Mouse (Mus musculus) heart, adult 2 months (tissue): ENCODE data around the gene Slco3a1. TPM values are rescaled to one million over a fixed set of nuclear protein-coding genes. Genes with fewer than 3 reads are reported as not detected.
A peak's percentile ranks its signal among the peaks of the same experiment; 100 is the strongest.

ENCODE experiments used
- DNase-seq, 2 experiments: peaks; one replicate each; pipeline ENCODE4 v3.0.0; 2021
- H3K27ac ChIP-seq: fragments of 200-600 bp; 2 replicates; pipeline ENCODE4 v1.8.1; 2022
- H3K27me3 ChIP-seq: fragments of 200-500 bp; 2 replicates; pipeline ENCODE4 v1.6.1; 2012; ENCODE audit warnings: mild to moderate bottlenecking, low read length, inconsistent platforms, mixed read lengths; ENCODE audit not compliant: control insufficient read depth, insufficient read depth
- H3K36me3 ChIP-seq: fragments of 200-500 bp; 2 replicates; pipeline ENCODE4 v1.6.1; 2012; ENCODE audit warnings: low read length, inconsistent platforms; ENCODE audit not compliant: control insufficient read depth, insufficient read depth
- H3K4me1 ChIP-seq: fragments of 200-500 bp; 2 replicates; pipeline ENCODE4 v1.6.1; 2011; ENCODE audit warnings: low read length; ENCODE audit not compliant: control insufficient read depth, insufficient read depth
- H3K4me3 ChIP-seq: fragments of 200-600 bp; 2 replicates; pipeline ENCODE4 v1.8.1; 2022
- H3K79me2 ChIP-seq: fragments of 200-500 bp; replicated peaks from 2 replicates; pipeline ENCODE4 v1.6.1; 2012; ENCODE audit warnings: mild to moderate bottlenecking, inconsistent platforms, low read length, moderate library complexity, mixed read lengths; ENCODE audit not compliant: control insufficient read depth, insufficient read depth
- H3K9ac ChIP-seq: fragments of 200-500 bp; 2 replicates; pipeline ENCODE4 v1.6.1; 2012; ENCODE audit warnings: low read depth, mild to moderate bottlenecking, control low read depth, inconsistent platforms, low read length, mixed read lengths
- CTCF ChIP-seq: fragments of 200-600 bp; IDR thresholded peaks from 2 replicates; pipeline ENCODE4 v1.8.1; 2022; ENCODE audit warnings: antibody characterized with exemption, mild to moderate bottlenecking, moderate library complexity
- EP300 ChIP-seq: fragments of 200-500 bp; IDR thresholded peaks from 2 replicates; pipeline ENCODE4 v1.6.1; 2011; ENCODE audit warnings: low read depth, low read length, control low read depth; ENCODE audit not compliant: insufficient read depth
- POLR2A ChIP-seq: fragments of 200-500 bp; IDR thresholded peaks from 2 replicates; pipeline ENCODE4 v1.6.1; 2011; ENCODE audit warnings: mild to moderate bottlenecking, low read depth, low read length, control low read depth; ENCODE audit not compliant: insufficient read depth
- WGBS: fragments of 180-500 bp; shearing (Covaris S2); methylation state at CpG from one replicate; pipeline ENCODE4 v1.1.7; 2018; 5-methylcytosine and 5-hydroxymethylcytosine counted together
- intact Hi-C: fragments of 180-260 bp; cut with DNase I; formaldehyde crosslinking; loops from one replicate; pipeline ENCODE4 v1.15.1; 2025
- polyA plus RNA-seq: library from polyadenylated mRNA; depleted of rRNA; stranded (reverse); fragments of >200 nt; gene quantifications from 2 replicates; pipeline ENCODE4 v1.2.3, GENCODE M21; 2012
- total RNA-seq, 2 experiments: library from RNA; stranded (reverse); gene quantifications; 2 replicates each; pipeline ENCODE4 v1.2.3; 2021

The Slco3a1 gene
- total and polyA plus RNA-seq, 3 experiments = 93.1 to 146 (median 124) TPM

DNA sequence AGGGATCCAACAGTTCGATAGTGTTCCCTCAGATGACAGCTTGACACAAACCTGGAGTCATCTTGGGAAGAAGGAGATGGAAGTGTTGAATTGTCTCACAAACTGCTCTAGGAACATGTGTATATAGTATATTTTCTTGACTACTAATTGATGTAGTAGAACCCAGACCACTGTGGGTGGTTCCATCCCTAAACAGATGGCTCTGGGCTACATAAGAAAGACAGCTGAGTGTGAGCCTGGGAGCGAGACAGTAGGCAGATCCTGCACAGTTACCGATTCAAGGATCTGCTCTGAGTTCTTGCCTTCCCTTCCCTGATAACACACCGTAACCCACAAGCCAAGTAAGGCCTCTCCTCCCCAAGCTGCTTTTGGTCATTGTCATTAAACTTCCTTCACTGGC lies 28.6 kb downstream of the Slco3a1 start:
- WGBS = 82% methylated on average over 4 of the region's 4 CpGs
- no peak overlapping the region for H3K9ac ChIP-seq

DNA sequence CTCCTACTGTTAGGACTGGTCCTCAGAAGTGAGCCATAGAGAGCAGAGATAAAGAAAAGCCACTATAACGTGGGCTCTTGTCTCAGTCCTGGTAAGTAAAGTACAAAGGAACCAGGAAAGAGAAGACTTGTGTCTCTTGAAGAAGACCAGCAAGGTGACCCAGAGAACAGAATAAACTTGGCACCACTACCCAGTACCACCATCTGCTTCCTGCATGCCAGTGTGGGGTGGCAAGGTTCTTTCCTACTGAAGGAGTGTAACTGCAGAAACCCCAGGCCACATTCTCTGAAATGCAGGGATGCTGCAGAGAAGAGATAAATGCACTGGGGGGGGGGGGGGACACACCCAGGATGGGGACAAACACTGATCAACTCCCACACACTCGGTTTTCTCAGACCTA lies 29.0 kb downstream of the Slco3a1 start:
- no peaks in the 10 kb centered on the region for H3K27me3 ChIP-seq
- no peaks in the 10 kb centered on the region; the same call in 1 of the 2 replicates for H3K79me2 ChIP-seq
- H3K9ac ChIP-seq = no peak overlapping the region
- 71% methylated on average over 2 of the region's 2 CpGs for WGBS
- DNase-seq = no peak
- peaks cover 13% of the 10 kb centered on the region for H3K36me3 ChIP-seq
- TF ChIP-seq POLR2A (no peak), EP300 (no peak), CTCF (no peak)
- H3K27ac ChIP-seq = peak overlapping the region; percentile 65; the same call in 1 of the 2 replicates
- intact Hi-C loops = no loop called here
- H3K4me3 ChIP-seq = no peak overlapping the region
- peaks cover 34% of the 10 kb centered on the region for H3K4me1 ChIP-seq

More for the DNA sequence above, 28.6 kb downstream of the Slco3a1 start:
- no peaks in the 10 kb centered on the region; the same call in 1 of the 2 replicates for H3K79me2 ChIP-seq
- no peak overlapping the region; the same call in 1 of the 2 replicates for H3K27ac ChIP-seq
- H3K36me3 ChIP-seq = peaks cover 13% of the 10 kb centered on the region
- peaks cover 34% of the 10 kb centered on the region for H3K4me1 ChIP-seq
- H3K27me3 ChIP-seq = no peaks in the 10 kb centered on the region
- DNase-seq = no peak
- TF ChIP-seq POLR2A = no peak
- no peak for TF ChIP-seq CTCF
- TF ChIP-seq EP300 = no peak
- H3K4me3 ChIP-seq = no peak overlapping the region
- intact Hi-C loops = no loop called here

DNA sequence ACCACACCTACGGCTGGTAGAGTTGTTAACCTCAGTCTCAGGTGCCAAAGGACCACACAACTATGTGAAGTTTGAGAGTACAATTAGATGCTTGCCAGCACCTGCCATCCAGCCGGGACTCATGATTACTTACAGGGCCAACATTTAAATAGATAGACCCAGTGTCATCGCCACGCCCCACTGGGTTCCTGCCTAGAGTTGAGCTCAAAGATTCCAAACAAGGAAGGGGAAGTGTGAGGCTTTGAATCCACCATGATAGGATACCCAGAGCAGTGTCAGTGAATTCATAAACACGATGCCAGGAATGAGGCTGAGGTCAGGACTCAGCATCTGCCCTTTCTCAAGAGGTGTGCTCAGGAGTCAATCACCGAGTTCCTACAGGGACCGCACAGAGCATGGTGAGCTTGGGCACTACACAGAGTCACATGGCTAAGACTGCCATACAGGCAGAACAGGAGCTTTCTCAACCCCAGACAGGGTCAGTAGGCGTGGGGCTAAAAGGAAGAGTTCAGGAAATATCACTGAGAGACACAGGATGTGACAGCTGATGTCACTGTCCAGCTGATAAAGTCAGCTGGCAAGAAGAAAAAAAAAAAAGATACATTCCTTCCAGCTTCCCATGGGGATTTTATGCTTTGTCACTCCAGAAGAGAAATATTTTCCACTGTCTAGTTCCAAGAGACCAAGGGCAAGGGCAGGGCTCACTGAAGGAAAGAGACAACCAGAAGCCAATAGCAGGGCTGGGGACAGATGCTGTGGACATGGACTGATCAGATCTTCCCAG lies 30.2 kb downstream of the Slco3a1 start:
- 44% methylated on average over 8 of the region's 8 CpGs for WGBS
- TF ChIP-seq EP300 = 0 out of 2 replicates have a peak, but pooled peaks have one; percentile 32
- no peak for TF ChIP-seq POLR2A
- no peak overlapping the region for H3K9ac ChIP-seq
- H3K27me3 ChIP-seq = no peaks in the 10 kb centered on the region
- intact Hi-C loops = no loop called here
- H3K27ac ChIP-seq = peak overlapping the region; percentile 65
- H3K36me3 ChIP-seq = peaks cover 8% of the 10 kb centered on the region
- H3K4me3 ChIP-seq = no peak overlapping the region
- peak in 1 of 2 experiments; percentile 42 for DNase-seq
- no peaks in the 10 kb centered on the region; the same call in 1 of the 2 replicates for H3K79me2 ChIP-seq
- H3K4me1 ChIP-seq = peaks cover 33% of the 10 kb centered on the region

DNA sequence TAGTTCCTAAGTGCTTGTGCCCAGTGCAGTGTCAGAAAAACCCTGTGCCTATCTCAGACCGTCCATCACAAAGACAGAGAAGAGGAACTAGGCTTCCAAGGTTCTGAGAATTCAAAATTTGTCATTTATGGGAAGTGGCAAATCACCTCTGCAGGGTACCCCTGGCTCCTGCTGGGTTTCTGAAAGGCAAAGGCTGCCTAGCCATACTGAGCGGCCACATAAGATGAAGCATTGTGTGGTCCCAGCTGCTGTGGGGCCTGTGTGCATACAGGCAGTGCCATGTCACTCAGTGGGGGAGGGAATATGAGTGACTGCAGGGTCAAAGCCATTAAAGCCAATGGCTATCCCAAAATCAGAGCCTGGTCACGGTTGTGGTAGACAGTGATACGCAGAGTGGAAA lies 31.5 kb downstream of the Slco3a1 start:
- DNase-seq = no peak
- intact Hi-C loops = no loop called here
- Histone ChIP-seq H3K36me3 (no peaks in the 10 kb centered on the region; the same call in 1 of the 2 replicates), H3K27me3 (no peaks in the 10 kb centered on the region), H3K4me1 (peaks cover 28% of the 10 kb centered on the region), H3K9ac (no peak overlapping the region), H3K79me2 (no peaks in the 10 kb centered on the region; the same call in 1 of the 2 replicates), H3K27ac (no peak overlapping the region), H3K4me3 (no peak overlapping the region)
- TF ChIP-seq CTCF (no peak), POLR2A (no peak), EP300 (no peak)
- 86% methylated on average over 4 of the region's 4 CpGs for WGBS

DNA sequence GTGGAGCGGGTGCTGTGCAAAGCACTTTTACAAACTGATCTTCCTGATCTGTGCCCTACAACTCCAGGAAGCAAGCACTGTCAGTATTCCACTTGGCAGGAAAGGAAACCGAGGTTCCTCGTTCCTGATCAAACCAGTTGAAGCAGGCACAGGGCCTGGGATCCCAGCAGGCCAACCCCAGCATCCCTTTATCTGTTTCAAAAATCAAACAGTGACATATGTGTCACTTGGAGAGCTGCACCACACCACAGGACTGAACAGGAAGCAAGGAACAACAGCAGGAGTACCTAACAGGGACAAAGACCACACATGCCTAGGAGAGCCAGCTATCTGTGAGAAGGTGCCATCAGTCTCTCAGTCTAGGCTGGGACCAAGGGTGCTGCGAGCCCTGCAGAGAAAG lies 32.3 kb downstream of the Slco3a1 start:
- H3K4me3 ChIP-seq = no peak overlapping the region
- WGBS = 79% methylated on average over 4 of the region's 4 CpGs
- no peak overlapping the region for H3K27ac ChIP-seq
- peaks cover 24% of the 10 kb centered on the region for H3K4me1 ChIP-seq
- no peak for DNase-seq
- intact Hi-C loops = no loop called here
- H3K27me3 ChIP-seq = no peaks in the 10 kb centered on the region
- no peak overlapping the region for H3K9ac ChIP-seq
- no peaks in the 10 kb centered on the region; the same call in 1 of the 2 replicates for H3K79me2 ChIP-seq
- no peak for TF ChIP-seq POLR2A
- TF ChIP-seq EP300 = no peak
- TF ChIP-seq CTCF = no peak
- H3K36me3 ChIP-seq = no peaks in the 10 kb centered on the region; the same call in 1 of the 2 replicates

DNA sequence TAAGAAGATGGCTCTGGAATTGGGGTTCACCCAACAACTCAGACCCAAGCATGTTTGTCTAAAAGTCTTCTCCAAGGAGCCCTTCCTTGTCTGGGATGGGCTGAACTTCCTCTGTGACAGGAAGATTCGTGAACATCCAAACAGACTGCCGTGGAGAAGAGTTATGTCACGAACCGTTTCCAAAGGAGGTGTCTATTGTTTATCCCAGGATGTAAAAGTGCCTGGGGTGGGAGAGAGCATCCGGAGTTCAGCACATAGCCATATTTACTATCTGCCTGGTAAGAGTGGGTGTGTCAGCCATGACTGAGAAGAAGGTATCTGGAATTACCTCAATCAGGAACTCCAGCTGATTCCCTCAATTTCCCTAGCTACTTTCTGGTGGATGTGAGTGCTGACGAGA lies 35.2 kb downstream of the Slco3a1 start:
- WGBS = 53% methylated on average over 6 of the region's 6 CpGs
- H3K4me3 ChIP-seq = no peak overlapping the region
- H3K4me1 ChIP-seq = peaks cover 15% of the 10 kb centered on the region
- no peak overlapping the region for H3K9ac ChIP-seq
- H3K36me3 ChIP-seq = no peaks in the 10 kb centered on the region; the same call in 1 of the 2 replicates
- no peak overlapping the region for H3K27ac ChIP-seq
- 0 out of 2 replicates have a peak, but pooled peaks cover 1% of the 10 kb centered on the region for H3K79me2 ChIP-seq
- intact Hi-C loops = no loop called here
- no peaks in the 10 kb centered on the region for H3K27me3 ChIP-seq
- no peak for TF ChIP-seq EP300
- no peak for TF ChIP-seq CTCF
- TF ChIP-seq POLR2A = no peak
- no peak for DNase-seq
